Mouse (Mus musculus) monocyte, adult 5-6 weeks (primary cell): ENCODE data around the gene Cdkal1. TPM values are rescaled to one million over a fixed set of nuclear protein-coding genes. Genes with fewer than 3 reads are reported as not detected.

Experiments
- ATAC-seq: fragments of 153-309, 156-312 bp; replicated peaks from 2 replicates; pipeline ENCODE4 v1.8.0; 2017; ENCODE audit warnings: mild to moderate bottlenecking; ENCODE audit not compliant: low TSS enrichment, insufficient number of reproducible peaks, severe bottlenecking, poor library complexity, low FRiP score
- total RNA-seq: library from RNA; stranded (forward); fragments of 200-1000, 200-491, 200-594 nt; gene quantifications from 3 replicates; pipeline ENCODE4 v1.2.3, GENCODE M21; 2017

The Cdkal1 gene
- total RNA-seq, 1 experiment from 2014 or later = 60.5 TPM

GRCm38 (mm10) chr13:29359341-29359740 lies 496.1 kb downstream of the Cdkal1 start:
- ATAC-seq = no peak

DNA sequence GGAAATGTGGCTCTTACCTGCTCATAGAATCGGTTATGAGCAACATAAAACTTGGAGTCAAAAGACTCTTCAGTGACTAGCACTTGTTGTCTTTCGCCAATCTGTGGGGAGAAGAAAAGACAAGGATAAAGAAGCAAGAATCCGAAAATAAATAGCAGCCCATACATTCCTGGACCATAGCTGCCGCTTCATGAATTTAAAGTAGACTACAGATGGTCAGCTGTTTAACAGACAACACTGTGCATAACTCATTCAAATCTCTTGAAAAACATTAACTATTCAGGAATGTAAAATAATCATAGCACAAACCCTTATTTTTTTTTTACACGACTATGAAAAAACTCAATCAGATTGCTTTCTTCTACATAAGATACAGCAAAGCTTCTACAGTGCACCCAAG lies 498.0 kb downstream of the Cdkal1 start:
- no peak for ATAC-seq

- no peak for ATAC-seq
Measured at GRCm38 (mm10) chr13:29356158-29356485, 499.4 kb downstream of the Cdkal1 start.

- no peak for ATAC-seq
Measured at GRCm38 (mm10) chr13:29355484-29356157, 499.9 kb downstream of the Cdkal1 start.

- ATAC-seq = no peak
Measured at GRCm38 (mm10) chr13:29354943-29355342, 500.5 kb downstream of the Cdkal1 start.

GRCm38 (mm10) chr13:29353888-29354415 lies 501.5 kb downstream of the Cdkal1 start:
- ATAC-seq = no peak

DNA sequence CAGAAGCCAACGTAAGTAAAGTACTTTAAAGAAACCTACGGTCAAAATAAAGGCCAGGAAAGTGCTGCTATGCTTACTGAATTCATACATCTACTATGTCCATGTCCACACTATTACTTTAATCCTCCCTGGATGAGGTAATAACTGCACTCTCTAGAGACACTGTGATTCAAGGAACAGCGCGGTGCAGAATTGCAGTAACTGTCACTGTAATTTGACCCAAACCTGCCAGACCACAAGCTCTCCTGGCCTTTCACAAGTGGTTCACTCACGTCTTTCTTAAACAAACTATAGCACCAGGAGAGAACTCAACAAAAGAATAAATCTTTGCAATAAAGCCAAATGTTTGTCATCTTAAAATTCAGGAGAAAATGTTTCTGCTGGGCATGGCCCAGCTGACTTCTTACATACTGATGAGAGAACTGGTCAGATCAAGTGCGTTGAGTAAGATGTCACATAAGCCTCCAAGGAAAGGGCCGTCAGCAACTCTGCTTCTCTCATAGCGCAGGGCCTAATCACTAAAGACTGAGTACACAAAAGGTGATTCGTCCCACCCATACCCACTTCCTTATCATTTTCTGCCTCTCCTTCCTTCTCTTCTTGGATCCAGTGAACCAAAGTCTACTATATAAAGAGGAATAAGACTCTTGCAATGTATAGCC lies 504.3 kb downstream of the Cdkal1 start:
- ATAC-seq = no peak

DNA sequence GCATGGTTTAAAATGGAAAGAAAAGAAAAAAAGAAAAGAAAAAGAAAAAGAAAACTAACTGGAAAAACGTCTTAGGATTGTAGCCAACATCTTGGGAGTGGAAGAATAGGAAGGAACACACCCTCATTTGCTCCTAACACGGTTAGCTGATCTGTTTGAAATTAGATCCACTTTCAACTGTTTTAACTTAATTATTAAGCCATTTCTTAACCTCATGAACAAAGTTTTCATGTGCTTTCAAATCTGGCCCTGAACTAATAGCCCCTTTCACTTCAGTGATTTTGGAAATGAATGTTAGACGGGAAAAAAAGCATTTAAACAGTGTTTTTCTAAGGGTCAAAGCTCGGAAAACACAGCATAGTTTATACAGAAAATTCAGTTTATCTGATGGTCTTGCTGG lies 505.5 kb downstream of the Cdkal1 start:
- ATAC-seq = no peak

DNA sequence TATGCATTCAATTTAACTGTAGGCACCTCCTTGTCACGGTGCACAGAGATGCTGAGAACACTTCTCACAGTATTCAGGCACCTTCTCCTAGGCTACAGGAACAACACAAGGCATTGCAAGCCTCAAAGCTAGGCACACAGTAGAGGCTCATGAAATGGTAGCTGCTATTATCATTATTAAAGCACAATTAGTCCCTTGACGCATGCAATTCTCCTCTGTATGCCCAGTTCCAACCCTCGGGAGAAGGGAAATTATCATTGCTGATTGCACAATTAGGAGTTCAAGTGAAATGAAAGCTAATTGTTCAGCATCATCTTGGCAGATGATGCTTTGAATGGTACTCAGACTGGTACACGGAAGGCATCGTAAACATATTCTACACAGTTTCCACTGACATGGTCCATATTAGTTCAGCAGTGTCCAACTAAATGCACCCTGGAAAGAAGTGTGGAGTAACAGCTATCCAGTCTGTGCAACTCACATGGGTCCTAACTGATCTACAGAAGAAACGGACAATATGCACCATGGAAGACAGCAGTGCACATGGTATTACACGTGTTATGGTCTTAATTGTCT lies 506.0 kb downstream of the Cdkal1 start:
- no peak for ATAC-seq

DNA sequence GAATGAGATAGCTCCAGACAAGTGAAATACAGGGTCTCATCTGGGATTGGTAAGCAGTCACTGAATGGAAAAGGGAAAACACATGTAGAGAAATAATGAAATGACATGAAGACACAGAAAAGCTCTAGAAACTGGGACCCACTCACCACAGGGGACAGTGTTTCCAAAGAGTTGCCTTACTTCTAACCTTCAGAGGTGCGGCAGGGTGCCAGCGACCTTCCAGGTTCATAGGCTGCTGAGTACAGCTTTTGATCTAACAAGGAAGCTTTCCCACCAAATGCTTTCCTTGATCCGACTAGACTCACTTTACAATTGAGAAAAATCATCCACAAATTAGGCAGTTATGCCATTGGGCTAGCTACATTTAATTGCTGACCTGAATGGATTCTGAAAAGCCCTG lies 507.1 kb downstream of the Cdkal1 start:
- no peak for ATAC-seq

DNA sequence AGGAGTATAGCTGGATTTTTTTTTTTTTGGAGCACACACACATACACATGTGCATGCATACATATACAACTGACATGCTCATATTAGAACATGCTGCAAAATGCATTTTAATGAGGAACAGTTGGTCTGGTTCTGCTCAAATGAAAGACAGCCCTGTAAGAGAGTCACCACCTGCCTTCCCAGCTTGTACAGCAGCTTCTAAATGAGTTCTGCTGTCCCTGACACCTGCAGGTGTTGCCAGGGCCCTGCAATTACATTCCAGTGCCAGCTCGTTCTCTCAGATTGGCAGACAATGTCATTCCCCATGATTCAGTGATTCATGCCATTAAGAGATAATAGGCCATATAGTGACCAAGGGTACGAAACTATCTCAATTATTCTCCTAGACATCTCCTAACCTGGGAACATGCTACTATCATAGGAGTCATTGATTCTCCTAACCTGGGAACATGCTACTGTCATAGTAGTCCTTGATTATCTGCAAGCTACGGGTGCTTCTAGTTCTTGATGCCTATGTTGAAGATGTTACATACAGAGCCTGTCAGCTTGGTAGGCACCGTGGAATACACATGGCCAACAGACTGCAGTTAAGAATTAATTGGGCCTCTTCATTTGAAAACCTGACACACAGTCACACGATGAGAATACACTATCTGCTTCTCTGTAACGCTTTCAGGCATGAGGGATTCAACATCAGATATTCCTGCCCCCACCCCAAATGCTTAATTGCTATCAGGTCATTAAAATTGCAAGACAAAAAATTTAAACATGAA lies 522.6 kb downstream of the Cdkal1 start:
- no peak for ATAC-seq

DNA sequence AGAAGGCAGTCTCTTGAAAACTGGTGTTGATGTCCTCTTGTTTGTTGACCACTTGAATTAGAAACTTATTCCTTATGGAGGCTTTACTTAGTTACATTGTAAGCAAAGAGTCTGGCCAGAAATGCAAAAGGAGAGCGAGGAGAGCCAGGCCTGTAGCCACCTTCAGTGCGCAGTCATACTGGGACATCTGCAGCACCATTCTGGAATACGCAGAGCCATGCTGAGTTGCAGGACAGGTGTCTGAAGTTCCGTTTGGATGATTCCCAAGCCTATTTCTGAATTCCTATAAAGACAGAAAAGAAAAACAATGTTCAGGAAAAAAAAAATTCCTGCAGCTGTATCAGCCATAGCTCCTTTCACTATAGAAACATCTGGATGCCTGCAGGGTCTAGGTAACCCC lies 529.5 kb downstream of the Cdkal1 start:
- ATAC-seq = no peak

- no peak for ATAC-seq
Measured at GRCm38 (mm10) chr13:29320421-29320820, 535.1 kb downstream of the Cdkal1 start.

- ATAC-seq = no peak
Measured at GRCm38 (mm10) chr13:29317703-29318102, 537.8 kb downstream of the Cdkal1 start.

DNA sequence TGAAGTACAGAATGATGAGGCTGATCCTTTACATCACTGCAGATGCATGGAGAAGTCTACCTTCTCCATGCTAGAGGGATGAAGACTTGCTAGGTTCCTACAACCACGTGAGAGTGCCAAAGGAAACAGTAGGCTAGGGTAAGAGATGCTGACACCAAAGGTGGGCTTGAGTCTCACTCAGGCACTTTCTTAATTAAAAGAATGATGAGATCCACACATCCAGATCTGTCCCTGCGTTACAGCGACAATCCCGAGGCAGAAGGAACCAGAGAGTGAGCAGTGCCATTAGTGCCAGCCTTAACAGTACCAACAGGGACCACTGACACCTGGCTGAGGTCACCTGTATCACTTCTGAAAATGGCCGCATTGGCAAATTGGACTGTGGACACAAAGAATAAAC lies 539.2 kb downstream of the Cdkal1 start:
- ATAC-seq = no peak

DNA sequence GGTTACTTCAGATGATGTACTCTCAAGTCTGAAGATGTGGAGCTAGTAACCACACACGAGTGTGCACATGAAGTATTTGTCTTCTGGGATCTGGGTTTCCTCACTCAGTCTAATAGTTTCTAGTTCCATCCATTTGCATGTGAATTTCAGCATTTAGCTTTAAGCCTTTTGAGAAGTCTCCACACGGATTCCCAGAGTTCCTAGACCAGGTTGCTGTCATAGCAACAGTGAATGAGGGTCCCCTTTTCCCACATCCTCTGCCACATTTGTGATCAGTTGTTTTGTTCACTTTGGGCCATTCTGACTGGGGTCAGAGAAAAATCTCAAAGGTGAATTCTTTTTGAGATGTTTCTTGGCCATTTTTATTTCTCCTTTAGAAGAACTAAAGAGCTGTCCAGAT lies 543.4 kb downstream of the Cdkal1 start:
- no peak for ATAC-seq

- no peak for ATAC-seq
Measured at GRCm38 (mm10) chr13:29307420-29307819, 548.1 kb downstream of the Cdkal1 start.

DNA sequence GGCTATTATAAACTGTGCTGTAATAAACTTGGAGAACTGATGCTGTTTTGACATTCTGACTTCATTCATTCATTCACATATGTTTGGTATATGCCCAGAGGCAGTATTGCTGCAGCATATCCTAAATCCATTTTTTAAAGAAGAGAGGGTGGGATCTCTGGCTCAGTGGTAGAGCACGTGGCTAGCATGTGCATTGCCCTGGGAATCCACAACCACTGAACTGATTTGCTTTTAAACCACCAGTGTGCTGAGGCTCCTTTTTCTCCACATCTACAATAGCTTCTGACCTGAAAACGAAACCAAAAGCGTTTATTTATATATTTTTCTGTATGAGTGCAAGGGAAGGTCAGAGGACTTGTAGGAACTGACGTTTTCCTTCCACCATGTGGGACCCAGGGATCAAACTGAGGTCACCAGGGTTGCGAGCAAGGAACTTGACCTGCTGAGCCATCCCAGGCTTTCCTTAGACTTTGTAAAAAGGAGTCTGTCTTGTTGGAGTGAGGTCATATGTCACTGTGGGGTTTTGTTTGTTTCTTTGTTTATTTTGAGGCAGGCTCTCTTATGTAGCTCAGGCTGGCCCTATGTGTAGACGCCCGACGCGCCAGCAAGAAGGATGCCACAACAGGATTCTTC lies 562.8 kb downstream of the Cdkal1 start:
- ATAC-seq = no peak

DNA sequence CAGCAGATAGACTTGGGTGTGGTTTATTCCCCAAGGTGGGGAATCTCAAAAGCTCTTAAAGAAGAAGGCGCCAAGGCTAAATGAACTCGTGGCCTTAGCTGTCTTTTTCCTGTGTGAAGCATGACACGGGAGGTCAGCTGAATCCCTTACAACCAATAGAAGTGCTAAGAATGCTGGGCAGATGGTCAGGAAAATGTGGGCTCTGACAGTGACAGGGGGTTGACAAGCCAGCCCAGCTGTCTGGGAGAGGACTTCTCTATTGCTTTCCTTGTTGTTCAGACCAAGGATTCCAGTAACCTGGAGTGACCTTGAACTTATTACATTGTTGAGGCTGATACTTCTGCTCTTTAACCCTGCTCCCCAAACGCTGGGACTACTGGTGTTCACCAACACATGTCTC lies 564.9 kb downstream of the Cdkal1 start:
- no peak for ATAC-seq
